Mouse (Mus musculus) kidney, postnatal 25 days (tissue): ENCODE measurements around the gene Olfr1373.
A peak's percentile ranks its signal among the peaks of the same experiment; 100 is the strongest.

Source experiments
- DNase-seq, 2 experiments: peaks; one replicate each; pipeline ENCODE4 v3.0.0; 2021; ENCODE audit warnings: mixed read lengths in 2 of 2

Olfr1373 gene

GRCm38 (mm10) chr11:52105503-52105902, 39.8 kb downstream of the Olfr1373 start:
- DNase-seq = no peak

GRCm38 (mm10) chr11:52102977-52103376, 42.4 kb downstream of the Olfr1373 start:
- no peak for DNase-seq

GRCm38 (mm10) chr11:52099771-52100219, 45.5 kb downstream of the Olfr1373 start:
- DNase-seq = no peak

GRCm38 (mm10) chr11:52099031-52099761, 46.1 kb downstream of the Olfr1373 start:
- DNase-seq = peak; percentile 59 to 85

- DNase-seq = peak; percentile 98 to 99
Observed at GRCm38 (mm10) chr11:52098398-52098946, 46.9 kb downstream of the Olfr1373 start, which contains the start of gene Ppp2ca. Gene Ppp2ca (plus strand): TSS chr11:52098681.

GRCm38 (mm10) chr11:52097596-52097995, 47.7 kb downstream of the Olfr1373 start:
- no peak for DNase-seq

- DNase-seq = no peak
Observed at GRCm38 (mm10) chr11:52097016-52097415, 48.3 kb downstream of the Olfr1373 start.
